Mouse (Mus musculus) ES-Bruce4 (cell line): ENCODE measurements at regions not wholly inside any gene's neighbourhood (a gene's known extent, or its start where the extent isn't known, plus 50 kb on each side); places are given as distances from the start of the nearest gene placed in this dataset.
A peak's percentile ranks its signal among the peaks of the same experiment; 100 is the strongest.

ENCODE experiments used
- H3K27ac ChIP-seq: 2 replicates; pipeline ENCODE4 v1.5.1; 2012; ENCODE audit warnings: low read length, inconsistent platforms; ENCODE audit not compliant: insufficient read depth
- H3K27me3 ChIP-seq: 2 replicates; pipeline ENCODE4 v1.6.1; 2012; ENCODE audit warnings: mild to moderate bottlenecking, low read length, inconsistent platforms; ENCODE audit not compliant: control insufficient read depth, poor library complexity, insufficient read depth, severe bottlenecking
- H3K36me3 ChIP-seq: 2 replicates; pipeline ENCODE4 v1.6.1; 2012; ENCODE audit warnings: inconsistent platforms, mild to moderate bottlenecking, low read length, moderate library complexity; ENCODE audit not compliant: control insufficient read depth, poor library complexity, insufficient read depth, severe bottlenecking
- H3K4me1 ChIP-seq: one replicate; pipeline ENCODE4 v1.8.1; 2011; ENCODE audit warnings: low read length; ENCODE audit not compliant: control insufficient read depth, insufficient read depth
- H3K4me3 ChIP-seq: 2 replicates; pipeline ENCODE4 v1.5.1; 2011; ENCODE audit warnings: low read depth, mild to moderate bottlenecking, low read length
- H3K9ac ChIP-seq: 2 replicates; pipeline ENCODE4 v1.6.1; 2012; ENCODE audit warnings: low read depth, mild to moderate bottlenecking, inconsistent platforms; ENCODE audit not compliant: poor library complexity, severe bottlenecking
- H3K9me3 ChIP-seq: replicated peaks from 2 replicates; pipeline ENCODE4 v1.6.1; 2012; ENCODE audit warnings: mild to moderate bottlenecking, low read length, inconsistent platforms; ENCODE audit not compliant: control insufficient read depth, poor library complexity, insufficient read depth, severe bottlenecking
- CTCF ChIP-seq: IDR thresholded peaks from one replicate; pipeline ENCODE4 v1.8.1; 2011; ENCODE audit warnings: low read depth, low read length
- EP300 ChIP-seq: IDR thresholded peaks from 2 replicates; pipeline ENCODE4 v1.6.1; 2011; ENCODE audit warnings: low read depth, low read length; ENCODE audit not compliant: insufficient read depth
- POLR2A ChIP-seq: IDR thresholded peaks from one replicate; pipeline ENCODE4 v1.8.1; 2011; ENCODE audit warnings: low read length; ENCODE audit not compliant: insufficient read depth

DNA sequence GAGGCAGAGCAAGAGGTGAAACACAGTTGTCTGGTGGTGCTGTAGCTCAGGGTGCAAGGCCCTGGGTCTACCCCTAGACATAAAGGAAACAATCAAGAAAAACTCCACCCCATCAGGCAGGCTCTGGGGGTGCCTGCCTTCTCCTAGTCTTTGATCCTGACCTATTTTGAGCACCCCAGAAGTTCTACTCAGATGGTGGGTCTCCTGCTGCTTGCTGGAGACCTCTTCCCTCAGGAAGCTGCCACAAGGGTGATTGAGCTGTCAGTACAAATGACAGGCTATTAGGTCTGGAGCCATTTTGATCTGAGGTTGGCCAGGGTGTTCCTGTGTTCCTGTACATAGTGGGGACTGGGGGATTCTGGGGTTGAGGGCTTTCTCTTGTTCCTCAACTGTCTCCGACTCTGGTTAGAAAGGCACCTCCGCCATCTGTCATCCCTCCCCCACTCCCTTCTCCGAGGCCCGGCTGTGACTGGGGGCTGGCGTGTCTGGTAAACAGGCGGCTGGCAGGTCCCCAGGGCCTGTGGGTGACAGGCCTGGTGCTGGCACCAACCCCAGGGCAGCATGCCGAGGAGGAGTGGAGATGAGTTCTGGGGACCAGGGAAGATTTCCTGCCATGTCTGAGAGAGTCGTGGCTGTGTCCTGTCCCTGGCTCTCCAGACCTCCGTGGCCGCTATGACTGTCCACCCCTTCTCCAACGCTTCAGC, 97.2 kb downstream of the Cstad start:
- H3K9ac ChIP-seq, result no peak overlapping the region
- H3K27me3 ChIP-seq, result no peaks in the 10 kb centered on the region
- no peak overlapping the region for H3K27ac ChIP-seq
- H3K9me3 ChIP-seq, result no peaks in the 10 kb centered on the region
- no peak for TF ChIP-seq CTCF
- no peak overlapping the region for H3K4me3 ChIP-seq
- H3K4me1 ChIP-seq, result peaks cover 11% of the 10 kb centered on the region
- H3K36me3 ChIP-seq, result no peaks in the 10 kb centered on the region

DNA sequence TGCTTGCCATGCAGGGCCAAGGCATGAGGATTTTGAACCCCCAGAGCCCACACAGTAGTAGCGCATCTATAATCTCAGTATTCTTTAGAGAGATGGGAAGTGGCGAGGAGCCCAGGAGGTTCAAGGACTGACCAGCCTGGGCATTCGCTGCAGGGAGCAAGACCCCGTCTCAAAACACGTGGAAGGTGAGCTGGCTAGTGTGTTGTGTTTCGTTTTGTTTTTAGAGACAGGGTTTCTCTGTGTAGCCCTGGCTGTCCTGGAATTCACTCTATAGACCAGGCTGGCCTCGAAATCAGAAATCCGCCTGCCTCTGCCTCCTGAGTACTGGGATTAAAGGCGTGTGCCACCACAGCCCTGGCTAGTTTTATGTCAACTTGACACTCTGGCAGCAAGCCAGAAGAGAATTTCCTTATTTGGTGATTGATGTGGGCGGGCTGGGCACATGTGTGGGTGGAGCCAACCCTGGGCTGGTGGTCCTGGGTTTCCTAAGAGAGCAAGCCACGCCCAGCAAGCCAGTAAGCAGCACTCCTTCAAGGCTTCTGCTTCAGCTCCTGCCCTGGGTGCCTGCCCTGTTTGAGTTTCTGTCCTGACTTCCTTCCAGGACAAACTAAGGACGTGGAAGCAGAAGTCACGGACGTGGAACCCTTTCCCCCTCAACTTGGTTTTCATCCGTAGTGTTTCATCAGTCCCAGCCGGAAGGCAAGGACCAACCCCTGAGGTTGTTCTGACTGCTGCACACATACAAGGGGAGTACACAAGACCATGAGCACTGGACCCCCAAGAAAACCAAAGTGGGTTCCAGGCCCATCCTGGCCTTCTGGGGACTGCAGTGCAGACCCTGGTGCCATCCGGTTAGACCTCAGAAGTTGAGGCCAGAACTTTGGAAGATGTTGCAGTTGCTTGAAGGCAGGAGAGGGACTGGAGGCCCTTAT, 96.4 kb downstream of the Cstad start:
- Histone ChIP-seq H3K4me3 (no peak overlapping the region), H3K27ac (no peak overlapping the region), H3K9me3 (no peaks in the 10 kb centered on the region), H3K9ac (no peak overlapping the region), H3K27me3 (no peaks in the 10 kb centered on the region), H3K4me1 (peaks cover 11% of the 10 kb centered on the region), H3K36me3 (no peaks in the 10 kb centered on the region)
- TF ChIP-seq POLR2A (no peak), EP300 (no peak), CTCF (no peak)

DNA sequence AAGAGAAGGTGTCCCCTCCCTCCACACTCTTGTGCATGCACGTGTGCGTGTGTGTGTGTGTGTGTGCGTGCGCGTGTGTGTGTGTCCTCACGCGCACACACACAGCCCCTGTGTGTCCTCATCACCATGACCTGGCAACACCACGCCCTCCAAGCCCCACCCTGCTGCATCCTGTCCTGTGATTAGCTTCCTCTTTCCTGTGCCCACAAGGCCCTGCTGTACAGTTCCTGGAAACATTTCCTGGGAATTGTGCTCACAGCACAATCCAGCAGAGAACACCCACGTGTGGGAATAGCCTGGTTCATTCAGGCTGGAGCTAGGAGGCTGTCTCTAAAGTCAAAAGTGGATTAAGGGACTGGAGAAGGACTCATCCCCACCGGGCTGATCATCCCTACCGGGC, 95.5 kb downstream of the Cstad start:
- Histone ChIP-seq H3K4me3 (no peak overlapping the region), H3K4me1 (peaks cover 11% of the 10 kb centered on the region), H3K9ac (no peak overlapping the region), H3K27me3 (no peaks in the 10 kb centered on the region), H3K27ac (no peak overlapping the region), H3K36me3 (no peaks in the 10 kb centered on the region), H3K9me3 (no peaks in the 10 kb centered on the region)
- no peak for TF ChIP-seq CTCF
- peak; percentile 58; the same call in 1 of the 2 replicates for TF ChIP-seq EP300

DNA sequence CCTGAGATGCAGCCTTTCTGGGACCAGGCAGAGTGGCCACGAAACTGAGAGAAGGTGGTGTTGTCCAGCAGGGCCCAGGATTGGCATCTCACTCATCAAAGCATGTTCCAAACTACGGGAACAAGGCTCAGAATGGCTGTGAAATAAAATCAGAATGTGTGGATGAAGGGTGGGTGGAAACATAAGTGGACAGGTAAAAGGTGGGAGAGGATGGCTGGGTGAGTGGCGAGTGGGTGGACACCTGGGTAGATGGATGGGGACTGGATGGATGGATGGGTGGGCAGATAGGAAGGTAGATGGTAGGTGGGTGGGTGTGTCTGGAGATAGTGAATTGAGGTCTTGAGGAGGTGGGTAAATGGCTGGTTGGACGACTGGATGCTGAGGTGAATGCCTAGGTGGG, 93.6 kb downstream of the Cstad start:
- peaks cover 11% of the 10 kb centered on the region for H3K4me1 ChIP-seq
- H3K27me3 ChIP-seq, result no peaks in the 10 kb centered on the region
- no peaks in the 10 kb centered on the region for H3K9me3 ChIP-seq
- no peaks in the 10 kb centered on the region for H3K36me3 ChIP-seq
- H3K4me3 ChIP-seq, result no peak overlapping the region
- H3K27ac ChIP-seq, result no peak overlapping the region
- no peak overlapping the region for H3K9ac ChIP-seq
- TF ChIP-seq EP300 (no peak), CTCF (no peak), POLR2A (no peak)

GRCm38 (mm10) chr2:30687121-30687551, 92.3 kb downstream of the Cstad start:
- no peak for TF ChIP-seq EP300
- TF ChIP-seq POLR2A, result no peak
- no peak for TF ChIP-seq CTCF
- Histone ChIP-seq H3K4me1 (peaks cover 7% of the 10 kb centered on the region), H3K27ac (no peak overlapping the region), H3K9me3 (no peaks in the 10 kb centered on the region), H3K9ac (peak overlapping the region; percentile 5), H3K4me3 (peak overlapping the region; percentile 22), H3K36me3 (no peaks in the 10 kb centered on the region), H3K27me3 (no peaks in the 10 kb centered on the region)

DNA sequence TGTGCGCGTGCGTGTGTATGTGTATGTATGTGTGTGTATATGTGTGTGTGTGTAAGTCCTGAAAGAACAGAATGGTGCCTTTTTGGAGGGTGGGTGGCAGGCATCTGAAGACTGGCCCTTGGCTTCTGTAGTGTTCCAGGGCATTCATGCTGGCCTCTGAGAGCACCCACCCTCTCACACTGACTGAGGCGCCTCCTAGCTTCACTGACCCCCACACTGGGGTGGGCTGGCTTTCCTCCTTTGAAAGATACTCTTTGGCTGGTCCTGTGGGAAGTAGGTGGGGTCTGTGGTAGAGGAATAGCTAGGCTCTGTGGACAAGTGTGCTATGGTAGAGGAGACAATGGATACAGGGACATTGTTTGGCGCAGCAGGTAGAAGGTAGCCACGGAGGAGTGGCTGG, 91.5 kb downstream of the Cstad start:
- no peak overlapping the region for H3K27ac ChIP-seq
- no peak overlapping the region for H3K4me3 ChIP-seq
- no peak overlapping the region for H3K9ac ChIP-seq
- H3K36me3 ChIP-seq, result no peaks in the 10 kb centered on the region
- peaks cover 4% of the 10 kb centered on the region for H3K4me1 ChIP-seq
- no peak for TF ChIP-seq CTCF
- TF ChIP-seq EP300, result no peak
- no peak for TF ChIP-seq POLR2A
- H3K9me3 ChIP-seq, result no peaks in the 10 kb centered on the region
- H3K27me3 ChIP-seq, result no peaks in the 10 kb centered on the region
